Mouse (Mus musculus) lung, postnatal 0 days (tissue): ENCODE measurements around the gene Tnr.

ENCODE experiments used
- CTCF ChIP-seq: IDR thresholded peaks from 2 replicates; pipeline ENCODE4 v1.5.1; 2016; ENCODE audit warnings: antibody characterized with exemption, mild to moderate bottlenecking
- EP300 ChIP-seq: IDR thresholded peaks from 2 replicates; pipeline ENCODE4 v1.6.1; 2016; ENCODE audit warnings: antibody characterized with exemption, mild to moderate bottlenecking, control low read depth

DNA sequence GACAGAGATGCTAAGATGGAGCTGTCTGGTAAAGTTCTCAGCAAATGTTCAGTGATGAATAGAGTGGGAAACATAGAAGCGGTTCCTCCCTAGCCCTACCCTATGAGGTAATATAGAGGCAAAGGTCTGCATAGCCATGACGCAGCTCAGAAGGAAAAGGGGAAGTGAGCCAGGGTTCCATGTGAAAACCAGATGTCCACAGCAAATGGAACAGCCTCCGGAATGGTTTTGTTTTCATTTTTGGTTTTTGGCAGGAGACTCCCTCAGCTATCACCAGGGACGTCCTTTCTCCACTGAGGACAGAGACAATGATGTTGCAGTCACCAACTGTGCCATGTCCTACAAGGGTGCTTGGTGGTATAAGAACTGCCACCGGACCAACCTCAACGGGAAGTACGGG, 399.4 kb downstream of the Tnr start:
- no peak for TF ChIP-seq CTCF
- TF ChIP-seq EP300: no peak
